Mouse (Mus musculus) right cerebral cortex, adult 2 months (tissue): Measurements from ENCODE around the gene Mup18.
"Not testable (repeated sequence)": the region's sequence is repeated elsewhere in the genome, so short reads cannot be mapped to it uniquely, and the experiment has no call there.

Experiments
- DNase-seq, 2 experiments: peaks; one replicate each; pipeline ENCODE4 v3.0.0; 2021 to 2022; ENCODE audit warnings: low spot score in 2 of 2

Mup18 gene

GRCm38 (mm10) chr4:61674036-61674435, at the start of gene Mup18:
Mup18 (minus strand) TSS chr4:61674136.
- not testable (repeated sequence) for DNase-seq

DNA sequence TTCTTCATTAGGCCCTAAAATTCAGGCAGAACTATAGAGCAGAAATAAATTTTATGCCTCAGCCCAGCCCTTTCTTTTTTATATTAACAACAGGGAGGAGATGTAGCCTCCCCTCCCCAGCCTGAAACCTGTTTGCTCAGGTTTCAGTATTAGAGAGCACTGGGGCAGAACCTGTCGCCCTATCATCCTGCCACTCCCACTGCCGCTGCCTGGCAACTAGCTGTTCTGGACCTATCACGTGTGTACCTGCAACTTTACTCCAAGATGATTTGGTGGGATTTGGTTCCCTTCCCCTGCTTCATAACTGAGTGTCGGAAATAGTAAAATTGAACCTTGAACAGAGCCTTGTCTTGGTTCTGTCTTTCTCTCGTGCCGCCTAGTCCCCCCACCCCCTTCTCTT, 40.4 kb upstream of the Mup18 start:
- not testable (repeated sequence) for DNase-seq
